Mouse (Mus musculus) naive thymus-derived CD4-positive, alpha-beta T cell, adult 2 months (primary cell): ENCODE measurements at regions not wholly inside any gene's neighbourhood (a gene's known extent, or its start where the extent isn't known, plus 50 kb on each side); places are given as distances from the start of the nearest gene placed in this dataset.

Experiments used
- DNase-seq: peaks from one replicate; pipeline ENCODE4 v3.0.0-alpha.2; 2011; ENCODE audit warnings: low read depth

GRCm38 (mm10) chr11:19073265-19073664 lies 54.5 kb upstream of the Meis1 start:
- no peak for DNase-seq

GRCm38 (mm10) chr11:19073887-19074564 lies 55.2 kb upstream of the Meis1 start:
- no peak for DNase-seq

- no peak for DNase-seq
Measured at GRCm38 (mm10) chr11:19091101-19091857, 72.5 kb upstream of the Meis1 start.

- DNase-seq, result no peak
Measured at GRCm38 (mm10) chr11:19092967-19093745, 74.4 kb upstream of the Meis1 start.

- no peak for DNase-seq
Measured at GRCm38 (mm10) chr11:19093749-19094148, 75.0 kb upstream of the Meis1 start.

GRCm38 (mm10) chr11:19094183-19094582 lies 75.4 kb upstream of the Meis1 start:
- no peak for DNase-seq

- DNase-seq, result no peak
Measured at GRCm38 (mm10) chr11:19102981-19103568, 84.3 kb upstream of the Meis1 start.

- no peak for DNase-seq
Measured at GRCm38 (mm10) chr11:19107180-19107579, 88.4 kb upstream of the Meis1 start.

GRCm38 (mm10) chr11:19109055-19109454 lies 90.3 kb upstream of the Meis1 start:
- no peak for DNase-seq

- no peak for DNase-seq
Measured at GRCm38 (mm10) chr11:19111916-19112575, 93.3 kb upstream of the Meis1 start.

GRCm38 (mm10) chr11:19117121-19117520 lies 98.3 kb upstream of the Meis1 start:
- no peak for DNase-seq

- no peak for DNase-seq
Measured at GRCm38 (mm10) chr11:19118258-19118657, 99.5 kb upstream of the Meis1 start.

- DNase-seq, result no peak
Measured at GRCm38 (mm10) chr11:19119927-19120827, 101.4 kb upstream of the Meis1 start.

GRCm38 (mm10) chr11:19120871-19121270 lies 102.1 kb upstream of the Meis1 start:
- no peak for DNase-seq

- no peak for DNase-seq
Measured at GRCm38 (mm10) chr11:19135375-19136050, 116.7 kb upstream of the Meis1 start.

GRCm38 (mm10) chr11:19138423-19138822 lies 119.6 kb upstream of the Meis1 start:
- DNase-seq, result no peak

- DNase-seq, result no peak
Measured at GRCm38 (mm10) chr11:19138831-19139230, 120.0 kb upstream of the Meis1 start.

GRCm38 (mm10) chr11:19143267-19144000 lies 124.6 kb upstream of the Meis1 start:
- DNase-seq, result no peak

GRCm38 (mm10) chr11:19144506-19144905 lies 125.7 kb upstream of the Meis1 start:
- DNase-seq, result no peak

GRCm38 (mm10) chr11:19145263-19145662 lies 126.5 kb upstream of the Meis1 start:
- no peak for DNase-seq
